Mouse (Mus musculus) heart, adult 2 months (tissue): ENCODE data around the gene Wscd1. TPM values are rescaled to one million over a fixed set of nuclear protein-coding genes. Genes with fewer than 3 reads are reported as not detected.
A peak's percentile ranks its signal among the peaks of the same experiment; 100 is the strongest.

Experiments used
- DNase-seq, 2 experiments: peaks; one replicate each; pipeline ENCODE4 v3.0.0; 2021
- H3K27ac ChIP-seq: fragments of 200-600 bp; 2 replicates; pipeline ENCODE4 v1.8.1; 2022
- H3K27me3 ChIP-seq: fragments of 200-500 bp; 2 replicates; pipeline ENCODE4 v1.6.1; 2012; ENCODE audit warnings: mild to moderate bottlenecking, low read length, inconsistent platforms, mixed read lengths; ENCODE audit not compliant: control insufficient read depth, insufficient read depth
- H3K36me3 ChIP-seq: fragments of 200-500 bp; 2 replicates; pipeline ENCODE4 v1.6.1; 2012; ENCODE audit warnings: low read length, inconsistent platforms; ENCODE audit not compliant: control insufficient read depth, insufficient read depth
- H3K4me1 ChIP-seq: fragments of 200-500 bp; 2 replicates; pipeline ENCODE4 v1.6.1; 2011; ENCODE audit warnings: low read length; ENCODE audit not compliant: control insufficient read depth, insufficient read depth
- H3K4me3 ChIP-seq: fragments of 200-600 bp; 2 replicates; pipeline ENCODE4 v1.8.1; 2022
- H3K79me2 ChIP-seq: fragments of 200-500 bp; replicated peaks from 2 replicates; pipeline ENCODE4 v1.6.1; 2012; ENCODE audit warnings: mild to moderate bottlenecking, inconsistent platforms, low read length, moderate library complexity, mixed read lengths; ENCODE audit not compliant: control insufficient read depth, insufficient read depth
- H3K9ac ChIP-seq: fragments of 200-500 bp; 2 replicates; pipeline ENCODE4 v1.6.1; 2012; ENCODE audit warnings: low read depth, mild to moderate bottlenecking, control low read depth, inconsistent platforms, low read length, mixed read lengths
- CTCF ChIP-seq: fragments of 200-600 bp; IDR thresholded peaks from 2 replicates; pipeline ENCODE4 v1.8.1; 2022; ENCODE audit warnings: antibody characterized with exemption, mild to moderate bottlenecking, moderate library complexity
- EP300 ChIP-seq: fragments of 200-500 bp; IDR thresholded peaks from 2 replicates; pipeline ENCODE4 v1.6.1; 2011; ENCODE audit warnings: low read depth, low read length, control low read depth; ENCODE audit not compliant: insufficient read depth
- POLR2A ChIP-seq: fragments of 200-500 bp; IDR thresholded peaks from 2 replicates; pipeline ENCODE4 v1.6.1; 2011; ENCODE audit warnings: mild to moderate bottlenecking, low read depth, low read length, control low read depth; ENCODE audit not compliant: insufficient read depth
- WGBS: fragments of 180-500 bp; shearing (Covaris S2); methylation state at CpG from one replicate; pipeline ENCODE4 v1.1.7; 2018; 5-methylcytosine and 5-hydroxymethylcytosine counted together
- intact Hi-C: fragments of 180-260 bp; cut with DNase I; formaldehyde crosslinking; loops from one replicate; pipeline ENCODE4 v1.15.1; 2025
- polyA plus RNA-seq: library from polyadenylated mRNA; depleted of rRNA; stranded (reverse); fragments of >200 nt; gene quantifications from 2 replicates; pipeline ENCODE4 v1.2.3, GENCODE M21; 2012
- total RNA-seq, 2 experiments: library from RNA; stranded (reverse); gene quantifications; 2 replicates each; pipeline ENCODE4 v1.2.3; 2021

The Wscd1 gene
- total and polyA plus RNA-seq, 3 experiments = 6.8 to 10.2 (median 7.3) TPM

DNA sequence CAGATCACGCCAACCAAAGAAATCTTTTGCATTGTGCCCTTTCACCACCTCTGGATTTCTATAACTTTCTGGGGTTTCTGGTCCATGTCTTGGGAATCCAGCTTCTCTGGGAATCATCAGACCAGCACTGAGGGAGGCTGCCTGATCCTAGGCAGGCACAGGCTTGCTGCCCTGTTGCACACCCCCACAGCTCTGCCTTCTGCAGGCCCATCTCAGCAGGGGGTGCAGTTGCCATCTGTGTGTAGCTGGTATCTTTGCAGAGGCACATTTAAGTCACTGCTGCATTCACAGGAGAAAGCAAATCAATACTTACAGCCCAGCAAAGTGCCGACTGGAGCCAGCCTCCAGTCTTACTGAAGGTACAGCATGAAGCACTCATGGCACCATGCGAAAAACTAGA is 3.8 kb upstream of the Wscd1 start:
- TF ChIP-seq EP300 (no peak), CTCF (no peak)
- H3K4me3 ChIP-seq = no peak overlapping the region
- no peak overlapping the region for H3K27ac ChIP-seq
- 78% methylated on average over 3 of the region's 3 CpGs for whole genome bisulfite sequencing
- intact Hi-C loops = loop anchor here (2.0 to 5.0 kb wide), 2 partner anchors 49 to 74 kb away; no protein-coding TSS in a partner anchor
- H3K4me1 ChIP-seq = peaks cover 6% of the 10 kb centered on the region
- no peak for DNase-seq
- H3K9ac ChIP-seq = no peak overlapping the region
- H3K36me3 ChIP-seq = no peaks in the 10 kb centered on the region
- no peaks in the 10 kb centered on the region for H3K79me2 ChIP-seq
- H3K27me3 ChIP-seq = peaks cover 3% of the 10 kb centered on the region; the same call in 1 of the 2 replicates

GRCm38 (mm10) chr11:71747719-71748118 is 2.0 kb upstream of the Wscd1 start:
- intact Hi-C loops = loop anchor here (2.0 to 5.0 kb wide), 2 partner anchors 51 to 75 kb away; no protein-coding TSS in a partner anchor
- Histone ChIP-seq H3K9ac (no peak overlapping the region), H3K27ac (peak overlapping the region; percentile 82), H3K4me1 (peaks cover 6% of the 10 kb centered on the region), H3K4me3 (no peak overlapping the region), H3K27me3 (peaks cover 3% of the 10 kb centered on the region; the same call in 1 of the 2 replicates), H3K79me2 (no peaks in the 10 kb centered on the region), H3K36me3 (no peaks in the 10 kb centered on the region)
- WGBS = 41% methylated on average over 7 of the region's 7 CpGs
- TF ChIP-seq POLR2A (peak; percentile 43; the same call in 1 of the 2 replicates), EP300 (peak; percentile 69), CTCF (no peak)
- DNase-seq = peak in 1 of 2 experiments; percentile 49

DNA sequence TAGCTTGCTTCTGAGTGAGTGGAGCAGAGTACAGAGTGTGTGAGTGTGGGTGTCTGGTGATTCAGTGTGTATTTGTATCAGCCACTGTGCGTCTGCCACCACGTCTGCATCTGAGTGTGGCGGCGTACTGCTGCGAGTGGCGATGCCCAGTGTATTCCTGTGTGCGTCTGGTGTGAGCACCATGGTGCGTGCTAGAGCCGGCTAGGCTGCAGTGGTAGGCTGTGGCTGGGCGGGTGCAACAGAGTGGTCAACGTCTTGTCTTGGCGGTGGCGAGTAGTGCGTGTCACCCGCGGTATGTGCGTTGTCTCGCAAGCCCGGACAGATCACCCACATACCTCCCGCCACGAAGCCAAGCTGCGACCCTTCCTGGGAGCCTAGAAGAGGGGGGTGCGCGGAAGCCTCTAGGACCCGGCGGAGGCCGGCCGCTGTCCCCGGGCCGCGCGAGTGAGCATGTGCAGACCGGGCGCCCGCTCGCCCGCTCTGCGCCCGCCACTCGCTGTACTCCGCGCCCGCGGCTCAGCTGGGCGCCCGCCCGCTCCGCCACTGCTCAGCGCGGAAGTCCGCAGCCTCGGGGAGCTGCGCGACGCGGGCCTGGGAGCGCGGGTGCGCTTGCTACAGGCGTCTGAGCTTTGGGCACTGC is 934 bp downstream of the Wscd1 start:
- Histone ChIP-seq H3K79me2 (no peaks in the 10 kb centered on the region), H3K36me3 (no peaks in the 10 kb centered on the region), H3K4me3 (peak overlapping the region; percentile 67), H3K9ac (peak overlapping the region; percentile 72), H3K27me3 (peaks cover 3% of the 10 kb centered on the region; the same call in 1 of the 2 replicates), H3K27ac (peak overlapping the region; percentile 86), H3K4me1 (peaks cover 10% of the 10 kb centered on the region)
- intact Hi-C loops = loop anchor here (2.0 to 10.0 kb wide), 3 partner anchors 24 to 244 kb away; no protein-coding TSS in a partner anchor
- peak; percentile 68 for DNase-seq
- TF ChIP-seq CTCF (no peak), POLR2A (no peak), EP300 (no peak)
- 2% methylated on average over 60 of the region's 60 CpGs for WGBS

DNA sequence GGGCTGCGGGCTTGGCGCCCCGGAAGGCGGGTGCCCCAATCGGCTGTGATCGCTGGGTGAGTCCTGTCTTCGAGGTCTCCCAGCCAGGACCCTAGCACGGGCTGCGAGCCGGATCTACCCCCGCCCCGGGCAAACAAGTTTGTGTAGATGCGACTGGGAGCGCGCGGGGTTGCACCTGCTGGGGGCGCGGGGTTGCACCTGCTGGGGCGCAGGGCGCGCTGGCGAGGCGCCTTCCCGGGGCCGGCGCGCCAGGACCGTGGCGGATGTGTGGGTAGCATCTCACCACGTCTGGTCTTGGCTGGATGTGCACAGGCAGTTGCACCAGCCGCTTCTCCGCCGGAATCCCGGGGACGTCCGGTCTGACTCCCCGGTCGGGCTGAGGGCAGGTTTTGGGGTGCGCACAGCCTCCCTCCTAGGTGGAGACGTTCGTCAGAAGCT is 1.5 kb downstream of the Wscd1 start:
- Histone ChIP-seq H3K9ac (peak overlapping the region; percentile 72), H3K4me3 (peak overlapping the region; percentile 67), H3K4me1 (peaks cover 12% of the 10 kb centered on the region), H3K27me3 (peaks cover 3% of the 10 kb centered on the region; the same call in 1 of the 2 replicates), H3K27ac (peak overlapping the region; percentile 86), H3K79me2 (no peaks in the 10 kb centered on the region), H3K36me3 (no peaks in the 10 kb centered on the region)
- DNase-seq = peak in 1 of 2 experiments; percentile 38
- intact Hi-C loops = loop anchor here (2.0 to 10.0 kb wide), 3 partner anchors 24 to 244 kb away; no protein-coding TSS in a partner anchor
- WGBS = 1% methylated on average over 41 of the region's 41 CpGs
- TF ChIP-seq EP300 = no peak
- TF ChIP-seq POLR2A = no peak
- no peak for TF ChIP-seq CTCF

DNA sequence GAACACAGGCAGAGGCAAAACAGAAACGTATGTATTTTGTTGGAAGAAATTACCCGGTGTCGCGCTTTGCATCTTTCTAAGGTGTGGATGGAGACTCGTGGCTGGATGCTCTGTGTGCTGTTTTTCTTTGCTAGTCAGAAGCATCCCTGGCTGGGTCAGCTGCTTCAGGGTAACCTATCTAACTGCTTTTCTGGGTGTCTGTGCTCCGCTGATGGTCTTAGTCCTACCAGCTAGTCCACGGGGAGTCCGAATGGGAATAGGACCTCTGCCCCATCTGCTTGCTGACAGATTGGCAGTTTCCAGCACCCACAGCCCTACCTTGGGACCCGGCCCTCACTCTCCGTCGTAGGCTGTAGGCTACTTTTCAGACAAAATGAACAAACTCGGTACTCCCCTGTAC is 2.0 kb downstream of the Wscd1 start:
- peak overlapping the region; percentile 7; the same call in 1 of the 2 replicates for H3K9ac ChIP-seq
- H3K27me3 ChIP-seq = peaks cover 3% of the 10 kb centered on the region; the same call in 1 of the 2 replicates
- intact Hi-C loops = loop anchor here (2.0 to 10.0 kb wide), 3 partner anchors 23 to 243 kb away; no protein-coding TSS in a partner anchor
- H3K79me2 ChIP-seq = no peaks in the 10 kb centered on the region
- no peak for DNase-seq
- WGBS = 25% methylated on average over 12 of the region's 12 CpGs
- H3K27ac ChIP-seq = peak overlapping the region; percentile 86
- no peak for TF ChIP-seq EP300
- no peak for TF ChIP-seq CTCF
- no peak for TF ChIP-seq POLR2A
- H3K4me1 ChIP-seq = peaks cover 13% of the 10 kb centered on the region
- H3K36me3 ChIP-seq = no peaks in the 10 kb centered on the region
- peak overlapping the region; percentile 67 for H3K4me3 ChIP-seq

GRCm38 (mm10) chr11:71752626-71753025 is 2.9 kb downstream of the Wscd1 start:
- intact Hi-C loops = loop anchor here (5.0 to 10.0 kb wide), 2 partner anchors 65 to 242 kb away; no protein-coding TSS in a partner anchor
- 83% methylated on average over 3 of the region's 3 CpGs for WGBS
- peaks cover 13% of the 10 kb centered on the region for H3K4me1 ChIP-seq
- no peak for DNase-seq
- no peak overlapping the region for H3K9ac ChIP-seq
- peaks cover 3% of the 10 kb centered on the region; the same call in 1 of the 2 replicates for H3K27me3 ChIP-seq
- no peaks in the 10 kb centered on the region for H3K36me3 ChIP-seq
- TF ChIP-seq CTCF = peak; percentile 32
- no peak for TF ChIP-seq EP300
- no peaks in the 10 kb centered on the region for H3K79me2 ChIP-seq
- no peak overlapping the region for H3K4me3 ChIP-seq
- H3K27ac ChIP-seq = no peak overlapping the region
